Comparison of ENCODE assay signal across 20 mouse cellular contexts in the genomic region with DNA sequence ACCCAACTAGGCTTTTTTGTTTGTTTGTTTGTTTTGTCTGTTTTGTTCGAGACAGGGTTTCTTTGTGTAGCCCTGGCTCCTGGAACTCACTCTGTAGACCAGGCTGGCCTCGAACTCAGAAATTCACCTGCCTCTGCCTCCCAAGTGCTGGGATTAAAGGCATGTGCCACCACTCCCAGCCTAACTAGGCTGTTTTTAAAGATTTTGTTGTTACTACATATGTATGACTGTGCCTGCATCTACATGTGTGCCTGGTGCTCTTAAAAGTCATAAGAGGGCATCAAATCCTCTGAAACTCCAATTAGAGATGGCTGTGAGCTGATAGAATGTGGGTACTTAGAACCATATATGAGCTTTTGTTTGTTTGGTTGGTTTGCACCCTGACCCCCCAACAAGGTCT. TPM values are rescaled to one million over a fixed set of nuclear protein-coding genes. Genes with fewer than 3 reads are reported as not detected.
DNase-seq lines count a peak whose midpoint lies in the region; ATAC-seq and TF ChIP-seq lines count a peak whose summit lies in the region.
"Had no signal": no experiment of that assay in that cellular context is flagged by ENCODE, and none has a peak within 500 bp of the region (broad histone marks: within the 10 kb centered on the region; RNA-seq: fewer than 3 reads in every experiment).

No protein-coding gene starts in this region.

- TF ChIP-seq POLR2A in CH12.LX (IDR thresholded peaks at IDR 0.05; ENCODE audit: low read depth, low read length) = no peak
- no peak for TF ChIP-seq POLR2A in MEL (IDR thresholded peaks at IDR 0.05; ENCODE audit: control insufficient read depth in 1 of 2, insufficient read depth in 1 of 2, low read depth in 1 of 2, low read length in 2 of 2, poor library complexity in 1 of 2)

- H3K4me3 ChIP-seq in CH12.LX (replicated peaks in 1 of 3; ENCODE audit: low read depth in 2 of 3, low read length in 2 of 3, poor library complexity in 1 of 3) = no peak overlapping the region
- H3K4me3 ChIP-seq in MEL (ENCODE audit: control insufficient read depth in 1 of 2, insufficient read depth in 1 of 2, low read depth in 2 of 2, low read length in 2 of 2) = no peak overlapping the region

- no peak overlapping the region for H3K4me2 ChIP-seq in CH12.LX (ENCODE audit: insufficient read depth, low read depth, poor library complexity, severe bottlenecking)

- H3K27ac ChIP-seq in CH12.LX (ENCODE audit: insufficient read depth, low read depth) (no peak overlapping the region), MEL (ENCODE audit: control insufficient read depth, low read depth, low read length) (no peak overlapping the region)

- dilution Hi-C loops in CH12.LX (cut with MboI; ENCODE audit: extremely low pct_ligation_motif_present, extremely low pct_unique_long_range_greater_than_20kb, low sequenced_read_pairs) = no loop called here

- H3K27me3 ChIP-seq in CH12.LX (replicated peaks) (peaks cover 4% of the 10 kb centered on the region), MEL (ENCODE audit: control insufficient read depth in 1 of 2, insufficient read depth in 2 of 2, low read length in 2 of 2) (no peaks in the 10 kb centered on the region)
- H3K27me3 ChIP-seq: Patski had no signal

- H3K9me3 ChIP-seq in CH12.LX (replicated peaks; ENCODE audit: low read length) (peaks cover 12% of the 10 kb centered on the region), MEL (replicated peaks; ENCODE audit: insufficient read depth, low read length) (no peaks in the 10 kb centered on the region)

- H3K4me1 ChIP-seq in CH12.LX (ENCODE audit: control insufficient read depth in 1 of 2, insufficient read depth in 2 of 2) = peaks cover 11 to 24% of the 10 kb centered on the region in 2 experiments; a peak in 3 of 4 replicates
- peaks cover 0 to 18% of the 10 kb centered on the region in 2 experiments; a peak in 2 of 4 replicates for H3K4me1 ChIP-seq in MEL (ENCODE audit: control insufficient read depth in 1 of 2, insufficient read depth in 2 of 2, low read length in 2 of 2)

- TF ChIP-seq EP300 in CH12.LX (IDR thresholded peaks at IDR 0.05; ENCODE audit: low read length) = no peak
- TF ChIP-seq EP300 in MEL (IDR thresholded peaks at IDR 0.05; ENCODE audit: low read depth in 1 of 2, low read length in 2 of 2) = no peak

- TF ChIP-seq CTCF in CH12.LX (conservative IDR thresholded peaks at IDR 0.05 in 1 of 2, IDR thresholded peaks at IDR 0.05 in 1 of 2; ENCODE audit: low read depth in 2 of 2, low read length in 2 of 2) (no peak), MEL (IDR thresholded peaks at IDR 0.05 in 2 of 3, conservative IDR thresholded peaks at IDR 0.05 in 1 of 3; ENCODE audit: control insufficient read depth in 1 of 3, insufficient read depth in 1 of 3, low read depth in 2 of 3, low read length in 3 of 3, poor library complexity in 1 of 3, severe bottlenecking in 1 of 3) (no peak)

- DNase-seq in CH12.LX (ENCODE audit: extremely low read depth) (no peak), MEL (ENCODE audit: low read depth, low spot score) (no peak)
- DNase-seq in thymus, postnatal 25 days = no peak
- DNase-seq: adrenal gland, adult 2 months; adrenal gland, adult 8-10 months; adrenal gland, postnatal 10 days; adrenal gland, postnatal 14 days; adrenal gland, postnatal 25 days; adrenal gland, postnatal 36 days; B cell, adult 2 months; cerebellum, adult 11 months; cerebellum, adult 11-12 months; cerebellum, adult 18-20 months; cerebellum, adult 2 months; cerebellum, adult 8-10 months had no signal

- in situ Hi-C loops in CH12.LX (cut with MboI; ENCODE audit: low pct_ligation_motif_present, low pct_unique_long_range_greater_than_20kb, low sequenced_read_pairs) = no loop called here

- H3K36me3 ChIP-seq in CH12.LX (replicated peaks in 1 of 2; ENCODE audit: control insufficient read depth in 1 of 2, insufficient read depth in 1 of 2, low read length in 1 of 2) (no peaks in the 10 kb centered on the region), MEL (ENCODE audit: control insufficient read depth in 1 of 2, insufficient read depth in 2 of 2, low read length in 2 of 2) (peaks cover 0 to 9% of the 10 kb centered on the region in 2 experiments; a peak in 2 of 4 replicates)
- H3K36me3 ChIP-seq: G1E had no signal

- H3K79me2 ChIP-seq in CH12.LX (replicated peaks; ENCODE audit: control insufficient read depth, extremely low read depth, insufficient read depth, poor library complexity, severe bottlenecking) (no peaks in the 10 kb centered on the region), MEL (ENCODE audit: control insufficient read depth, insufficient read depth, low read length, poor library complexity) (no peaks in the 10 kb centered on the region)

- TF ChIP-seq RAD21 in CH12.LX (IDR thresholded peaks at IDR 0.05; ENCODE audit: low read depth, low read length) (no peak), MEL (IDR thresholded peaks at IDR 0.05; ENCODE audit: low read depth, low read length) (no peak)

- ATAC-seq in monocyte, adult 5-6 weeks (replicated peaks; ENCODE audit: insufficient number of reproducible peaks, low FRiP score, low TSS enrichment, poor library complexity, severe bottlenecking) = no peak
- ATAC-seq: activated CD4-positive, CD25-positive, alpha-beta regulatory T cell, adult 4 months; CD4-positive, CD25-positive, alpha-beta regulatory T cell, adult 4 months; Patski had no signal

- H3K9ac ChIP-seq in CH12.LX (ENCODE audit: insufficient read depth, low read depth) (no peak overlapping the region), MEL (ENCODE audit: control insufficient read depth, low read depth, low read length, poor library complexity, severe bottlenecking) (no peak overlapping the region)

TF ChIP-seq in CH12.LX, 34 proteins besides CTCF, POLR2A, EP300 and RAD21:
- no peak for TF ChIP-seq RCOR1 (conservative IDR thresholded peaks at IDR 0.05; ENCODE audit: low read depth, low read length)
- peak; percentile 82 for TF ChIP-seq TBP (conservative IDR thresholded peaks at IDR 0.05; ENCODE audit: low read depth, low read length)

TF ChIP-seq in MEL, 35 proteins besides CTCF, POLR2A, EP300 and RAD21:
- TF ChIP-seq TBP (IDR thresholded peaks at IDR 0.05; ENCODE audit: low read depth, low read length) (peak; percentile 92), POLR2AphosphoS5 (IDR thresholded peaks at IDR 0.05; ENCODE audit: borderline replicate concordance, low read depth, low read length) (no peak)

RNA-seq across cellular contexts. Expression of gene Gm12184, which starts 4.8 kb away (rescaled TPM):
- total RNA-seq in CH12.LX (2012; rRNA removed) (6.8 and 7.1 TPM in 2 replicates), CH12.LX (2014; rRNA removed) (51.6 and 61.0 TPM in 2 replicates), MEL (2012; rRNA removed) (7.1 and 10.9 TPM in 2 replicates)
- polyA plus RNA-seq in CH12.LX (2012; ENCODE audit: insufficient read length, low read depth) (5.6 and 17.1 TPM in 2 replicates), MEL (2012; ENCODE audit: insufficient read depth in 1 of 2, insufficient read length in 2 of 2, low read depth in 1 of 2, low replicate concordance in 2 of 2, missing spikeins in 1 of 2) (10 to 100 TPM in 1 of 2 experiments, not detected in 1; 15.3 TPM)
- total RNA-seq in monocyte, adult 5-6 weeks (2017) = 7.5 to 29.4 TPM (median 12.2 TPM) in 3 replicates

RNA-seq across cellular contexts. Expression of gene Trim7, which starts 5.3 kb away (rescaled TPM):
- 20.8 and 34.6 TPM in 2 replicates for total RNA-seq in CH12.LX (2012; rRNA removed)
- 9.2 and 9.5 TPM in 2 replicates for total RNA-seq in CH12.LX (2014; rRNA removed)
- 11.6 and 15.1 TPM in 2 replicates for polyA plus RNA-seq in CH12.LX (2012; ENCODE audit: insufficient read length, low read depth)
- total RNA-seq in MEL (2012; rRNA removed) = 0.72 and 0.81 TPM in 2 replicates
- 1 to 10 TPM in 1 of 2 experiments, not detected in 1; 1.3 TPM for polyA plus RNA-seq in MEL (2012; ENCODE audit: insufficient read depth in 1 of 2, insufficient read length in 2 of 2, low read depth in 1 of 2, low replicate concordance in 2 of 2, missing spikeins in 1 of 2)
- 9.4 to 15.9 TPM (median 15.5 TPM) in 3 replicates for total RNA-seq in monocyte, adult 5-6 weeks (2017)

RNA-seq across cellular contexts. Expression of gene Trim41, which starts 14.1 kb away (rescaled TPM):
- total RNA-seq in CH12.LX (2012; rRNA removed) (30.2 and 36.0 TPM in 2 replicates), CH12.LX (2014; rRNA removed) (18.8 and 20.9 TPM in 2 replicates), MEL (2012; rRNA removed) (31.6 and 37.0 TPM in 2 replicates)
- polyA plus RNA-seq in CH12.LX (2012; ENCODE audit: insufficient read length, low read depth) (51.6 and 63.7 TPM in 2 replicates), MEL (2012; ENCODE audit: insufficient read depth in 1 of 2, insufficient read length in 2 of 2, low read depth in 1 of 2, low replicate concordance in 2 of 2, missing spikeins in 1 of 2) (10 to 100 TPM; 56.4 to 76.3 TPM)
- 52.9 to 85.7 TPM (median 59.4 TPM) in 3 replicates for total RNA-seq in monocyte, adult 5-6 weeks (2017)

RNA-seq across cellular contexts. Expression of gene Rack1, which starts 31.1 kb away (rescaled TPM):
- 5,582 and 6,330 TPM in 2 replicates for total RNA-seq in CH12.LX (2012; rRNA removed)
- 4,885 and 5,265 TPM in 2 replicates for total RNA-seq in CH12.LX (2014; rRNA removed)
- polyA plus RNA-seq in CH12.LX (2012; ENCODE audit: insufficient read length, low read depth) = 3,744 and 4,313 TPM in 2 replicates
- 5,378 and 5,815 TPM in 2 replicates for total RNA-seq in MEL (2012; rRNA removed)
- polyA plus RNA-seq in MEL (2012; ENCODE audit: insufficient read depth in 1 of 2, insufficient read length in 2 of 2, low read depth in 1 of 2, low replicate concordance in 2 of 2, missing spikeins in 1 of 2) = 1,000 to 10,000 TPM in 1 of 2 experiments, 100 to 1,000 TPM in 1; 376 to 4,421 TPM
- total RNA-seq in monocyte, adult 5-6 weeks (2017) = 995 to 1,435 TPM (median 1,367 TPM) in 3 replicates

RNA-seq across cellular contexts. Expression of gene Irgm1, which starts 40.2 kb away (rescaled TPM):
- total RNA-seq in CH12.LX (2012; rRNA removed) (25.7 and 35.0 TPM in 2 replicates), CH12.LX (2014; rRNA removed) (58.1 and 63.8 TPM in 2 replicates), MEL (2012; rRNA removed) (7.5 and 10.7 TPM in 2 replicates)
- polyA plus RNA-seq in CH12.LX (2012; ENCODE audit: insufficient read length, low read depth) (49.0 and 52.2 TPM in 2 replicates), MEL (2012; ENCODE audit: insufficient read depth in 1 of 2, insufficient read length in 2 of 2, low read depth in 1 of 2, low replicate concordance in 2 of 2, missing spikeins in 1 of 2) (10 to 100 TPM in 1 of 2 experiments, not detected in 1; 10.0 TPM)
- 36.6 to 51.0 TPM (median 48.9 TPM) in 3 replicates for total RNA-seq in monocyte, adult 5-6 weeks (2017)

Comparison
In these comparisons a context has a peak if more than half of its experiments do, and no peak if none do; other contexts are left out.
1. Of the 35 proteins assayed by ChIP-seq in both MEL and CH12.LX: peak only in MEL: none; only in CH12.LX: none; in both: TBP; in neither: 34.